Mouse (Mus musculus) monocyte, adult 5-6 weeks (primary cell): ENCODE data around the gene Ttc7b. TPM values are rescaled to one million over a fixed set of nuclear protein-coding genes. Genes with fewer than 3 reads are reported as not detected.

ENCODE experiments used
- ATAC-seq: fragments of 153-309, 156-312 bp; replicated peaks from 2 replicates; pipeline ENCODE4 v1.8.0; 2017; ENCODE audit warnings: mild to moderate bottlenecking; ENCODE audit not compliant: low TSS enrichment, insufficient number of reproducible peaks, severe bottlenecking, poor library complexity, low FRiP score
- total RNA-seq: library from RNA; stranded (forward); fragments of 200-1000, 200-491, 200-594 nt; gene quantifications from 3 replicates; pipeline ENCODE4 v1.2.3, GENCODE M21; 2017

Ttc7b gene
- total RNA-seq, 1 experiment from 2014 or later = 49.1 TPM

DNA sequence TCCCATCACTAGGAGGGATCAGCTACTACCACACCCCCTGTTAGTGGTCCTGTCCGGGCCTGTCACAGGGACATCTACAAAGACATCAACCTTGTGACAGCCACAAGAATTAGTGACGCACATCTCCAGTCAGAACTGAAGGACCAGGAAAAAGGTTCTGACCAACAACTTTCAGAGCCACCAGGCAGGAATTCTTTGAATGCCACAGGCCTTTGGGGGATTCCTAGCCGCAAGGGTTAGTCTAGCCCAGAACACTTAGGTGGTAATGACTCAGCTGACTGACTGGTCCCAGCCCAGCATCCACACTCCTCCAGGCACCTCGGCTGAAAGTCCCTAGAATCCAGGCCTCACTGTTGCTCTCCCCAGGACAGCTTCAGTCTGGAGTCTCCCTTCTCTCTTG lies 240.7 kb downstream of the Ttc7b start:
- no peak for ATAC-seq

DNA sequence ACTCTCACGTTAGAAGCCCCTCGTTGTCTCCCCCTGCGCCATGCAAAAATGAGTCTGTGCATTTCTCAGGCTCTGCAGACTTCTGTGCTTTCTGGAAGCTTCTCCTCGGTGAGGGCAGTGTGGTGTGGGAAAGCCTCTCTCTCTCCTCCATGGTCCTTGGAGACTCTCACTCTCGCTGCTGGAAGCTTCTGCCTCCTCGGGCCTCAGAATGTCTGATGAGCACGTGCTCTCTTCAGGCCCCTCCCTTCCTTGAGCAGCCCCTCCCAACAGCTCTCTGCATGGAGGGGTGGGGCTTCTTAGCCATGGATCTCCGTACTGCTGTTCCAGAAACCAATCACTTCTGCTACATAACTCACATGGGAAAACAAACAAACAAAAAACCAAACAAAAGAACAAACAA lies 242.3 kb downstream of the Ttc7b start:
- no peak for ATAC-seq

DNA sequence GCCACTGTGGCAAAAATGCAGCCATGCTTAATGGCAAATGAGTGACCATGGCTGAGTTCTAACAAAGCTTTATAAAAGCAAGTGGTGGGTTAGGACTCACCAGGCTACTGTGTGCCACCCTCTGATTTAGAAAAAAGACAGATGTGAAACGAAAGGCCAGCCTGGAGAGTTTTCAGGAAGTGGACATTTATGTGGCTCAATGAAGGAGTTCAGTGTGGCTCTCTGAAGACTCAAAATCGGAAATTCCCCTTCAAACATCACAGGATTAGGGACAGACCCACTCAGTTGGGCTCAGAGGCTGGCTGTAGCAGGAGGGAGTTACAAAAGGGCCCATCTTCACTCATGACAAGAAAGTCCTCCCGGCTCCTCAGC lies 243.1 kb downstream of the Ttc7b start:
- ATAC-seq = no peak

DNA sequence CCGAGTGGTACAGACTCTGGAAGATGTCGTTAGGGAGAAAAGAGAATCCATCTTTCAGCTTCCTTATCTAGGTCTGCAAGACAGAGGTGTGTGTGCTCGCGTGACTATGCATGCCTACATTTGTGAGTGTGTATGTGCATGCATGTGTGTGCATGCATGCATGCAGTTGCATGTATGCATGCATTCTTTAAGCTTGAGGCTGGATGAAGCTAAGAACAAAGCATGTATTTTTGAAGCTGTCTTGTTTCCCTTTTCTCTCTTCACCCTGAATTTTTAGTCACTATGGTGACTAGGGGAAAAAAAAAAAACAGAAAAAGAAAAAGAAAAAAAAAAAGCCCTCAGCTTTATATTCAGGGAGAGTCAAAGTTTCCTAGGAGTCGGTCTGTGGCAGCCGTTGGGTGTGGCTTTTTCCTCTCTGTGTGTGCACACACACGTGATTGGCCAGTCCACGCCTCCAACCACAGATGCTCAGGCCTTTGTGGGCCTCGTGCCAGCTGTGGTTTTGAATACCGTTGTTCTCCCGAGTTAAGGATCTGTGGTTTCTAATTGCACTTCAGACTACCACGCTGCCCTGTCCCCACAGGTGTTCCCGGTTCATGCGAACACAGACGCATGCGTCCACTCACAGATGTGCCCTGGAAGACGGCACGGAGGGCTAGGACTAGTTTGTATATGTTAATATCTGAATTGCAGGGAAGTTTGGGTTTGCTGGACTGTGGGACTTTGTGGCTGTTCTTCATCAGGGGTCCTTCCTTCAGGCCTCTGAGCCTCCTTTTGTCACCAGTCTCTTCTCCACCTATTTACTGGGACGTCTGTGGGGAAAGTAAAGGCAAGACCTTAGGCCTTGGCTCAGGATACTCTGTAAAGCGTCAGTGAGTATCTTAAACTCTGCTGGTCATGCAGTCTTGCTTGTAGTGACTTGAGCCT lies 243.8 kb downstream of the Ttc7b start:
- peak; percentile 75 for ATAC-seq

DNA sequence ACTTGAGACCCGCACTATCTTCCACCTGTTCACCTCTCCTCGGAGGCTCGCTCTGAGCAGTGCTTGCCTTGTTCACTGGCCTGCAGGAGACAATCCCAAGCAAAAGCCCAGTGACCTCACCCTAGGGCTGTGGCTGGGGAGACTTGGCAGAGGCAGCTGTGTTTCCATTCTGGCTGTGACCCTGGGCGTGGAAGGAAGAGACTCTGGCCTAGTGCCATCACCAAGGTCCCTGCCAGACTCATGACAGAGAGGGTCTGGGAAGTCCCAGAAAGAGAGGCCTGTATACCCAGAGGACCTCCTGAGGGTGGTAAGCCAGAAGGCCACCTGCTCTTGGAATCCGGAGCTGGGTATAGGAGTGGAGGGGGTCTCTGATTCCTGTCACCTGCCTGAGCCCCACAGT lies 244.8 kb downstream of the Ttc7b start:
- no peak for ATAC-seq

DNA sequence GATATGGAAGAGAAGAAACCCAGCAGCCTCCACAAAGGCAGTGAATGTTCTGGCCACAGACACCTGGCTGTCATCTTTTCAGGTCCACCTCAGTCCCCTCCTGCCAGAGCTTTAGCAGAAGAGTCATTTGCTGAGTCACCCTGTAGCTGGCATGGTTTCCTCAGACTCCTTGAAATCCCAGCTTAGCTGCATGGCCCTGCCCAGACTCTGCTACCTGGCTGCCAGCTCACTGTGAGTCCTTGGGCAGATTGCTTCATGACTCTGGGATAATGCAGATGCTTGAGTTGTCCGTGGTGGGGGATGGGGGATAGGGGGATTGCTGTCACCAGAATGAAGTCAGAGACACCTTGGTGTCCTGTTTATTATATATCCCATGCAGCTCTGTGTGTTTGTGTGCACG lies 247.6 kb downstream of the Ttc7b start:
- ATAC-seq = no peak

DNA sequence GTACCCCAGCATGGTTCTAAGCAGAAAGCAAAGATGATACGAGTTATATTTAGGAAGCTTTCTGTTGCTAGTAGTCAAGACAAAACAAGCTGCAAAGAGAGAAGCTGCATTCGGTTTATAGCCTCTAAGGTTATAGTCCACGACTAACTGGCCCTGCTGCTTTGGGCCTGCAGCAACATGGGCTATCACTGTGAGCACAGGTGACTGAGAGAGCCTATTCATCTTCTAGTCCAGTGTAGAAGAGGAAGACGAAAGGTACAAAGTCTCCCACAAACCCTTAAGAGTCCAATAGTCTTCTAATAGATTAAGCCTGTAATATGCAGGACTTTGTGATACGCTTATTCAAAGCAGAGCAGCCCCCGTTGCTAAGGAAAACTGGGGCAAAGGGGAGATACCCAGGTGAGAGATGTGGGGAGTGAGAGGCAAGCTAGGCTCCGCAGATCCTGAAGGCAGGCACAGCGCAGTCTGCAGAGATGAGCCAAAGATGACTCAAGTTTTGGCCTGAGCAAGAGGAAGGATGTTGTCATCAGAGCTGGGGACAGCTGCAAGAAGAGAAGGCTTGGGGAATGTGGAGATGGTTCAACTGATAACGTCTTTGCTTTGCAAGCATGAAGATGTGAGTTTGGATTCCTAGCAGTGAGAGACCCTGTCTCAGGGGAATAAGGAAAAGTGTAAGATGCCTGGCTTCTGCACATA lies 250.5 kb downstream of the Ttc7b start:
- no peak for ATAC-seq

DNA sequence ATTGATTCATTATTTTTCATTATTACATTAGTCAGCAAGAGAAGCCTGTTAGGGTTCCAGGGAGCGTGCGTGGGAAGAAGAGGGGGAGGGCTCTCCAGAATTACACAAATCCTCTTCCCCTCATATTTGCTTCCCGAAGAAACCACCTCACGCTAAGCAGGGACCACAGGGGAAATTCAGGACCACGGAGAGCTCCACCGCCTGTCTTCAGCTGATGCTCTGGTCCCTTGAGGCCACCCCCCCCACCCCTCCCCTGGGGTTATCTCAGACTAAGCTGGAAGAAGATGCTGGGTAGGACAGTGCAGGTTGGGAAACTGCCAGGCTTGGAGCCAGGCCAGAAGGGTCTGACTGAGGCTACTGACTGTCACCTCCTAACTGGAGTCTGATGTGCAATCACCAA lies 252.6 kb downstream of the Ttc7b start:
- no peak for ATAC-seq

DNA sequence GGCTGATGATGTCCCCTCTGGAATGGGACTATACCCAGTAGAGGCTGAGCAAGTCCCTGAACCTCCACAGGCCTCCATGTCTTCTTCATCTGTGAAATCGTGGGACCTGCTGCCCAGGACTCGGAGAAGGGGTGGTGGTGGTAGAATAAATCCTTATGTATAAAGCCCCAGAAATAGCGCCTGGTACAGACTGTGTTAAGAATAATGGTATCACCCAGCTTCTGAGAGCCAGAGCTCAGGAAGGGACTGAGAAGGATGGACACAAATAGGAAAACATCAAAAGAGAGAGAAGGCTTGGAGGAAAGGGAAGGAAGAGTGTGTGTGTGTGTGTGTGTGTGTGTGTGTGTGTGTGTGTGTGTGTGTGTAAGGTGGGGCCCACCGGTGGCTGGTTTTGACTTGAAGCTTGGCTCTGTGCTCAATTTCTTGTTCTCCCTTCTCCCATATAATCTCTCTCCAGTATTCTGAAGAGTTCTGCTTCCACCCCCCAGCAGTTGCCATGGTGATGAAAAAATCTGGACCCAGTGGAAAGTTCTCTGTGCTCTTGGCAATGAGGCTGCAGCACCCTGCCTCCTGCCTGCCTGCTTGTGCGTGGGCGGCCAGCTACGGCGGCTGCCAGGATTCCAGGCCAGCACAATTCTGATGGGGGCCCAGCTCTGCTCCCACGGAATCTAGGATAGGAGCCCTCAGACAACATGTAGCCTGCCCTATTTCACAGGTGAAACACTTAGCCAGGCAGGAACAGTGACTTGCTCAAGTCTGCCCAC lies 254.9 kb downstream of the Ttc7b start:
- ATAC-seq = no peak

DNA sequence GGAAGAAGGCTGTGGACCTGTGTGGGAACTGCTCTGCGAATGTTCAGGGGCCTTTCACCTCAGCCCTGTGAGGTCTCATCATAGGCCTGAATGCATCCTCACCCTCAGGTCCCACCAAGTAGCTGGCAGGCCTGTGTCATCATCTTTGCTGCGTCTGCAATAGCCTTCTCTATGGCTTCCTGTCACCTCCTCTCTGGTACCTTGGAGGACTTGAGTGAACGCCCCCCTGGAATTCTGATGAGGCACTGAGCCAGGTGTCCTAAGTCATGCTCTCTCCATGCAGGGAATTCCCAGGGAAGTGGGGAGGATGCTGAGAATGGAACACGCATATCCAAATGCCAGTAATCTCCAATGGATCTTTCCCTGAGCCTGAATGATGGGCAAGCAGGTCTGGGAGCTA lies 255.7 kb downstream of the Ttc7b start:
- no peak for ATAC-seq

DNA sequence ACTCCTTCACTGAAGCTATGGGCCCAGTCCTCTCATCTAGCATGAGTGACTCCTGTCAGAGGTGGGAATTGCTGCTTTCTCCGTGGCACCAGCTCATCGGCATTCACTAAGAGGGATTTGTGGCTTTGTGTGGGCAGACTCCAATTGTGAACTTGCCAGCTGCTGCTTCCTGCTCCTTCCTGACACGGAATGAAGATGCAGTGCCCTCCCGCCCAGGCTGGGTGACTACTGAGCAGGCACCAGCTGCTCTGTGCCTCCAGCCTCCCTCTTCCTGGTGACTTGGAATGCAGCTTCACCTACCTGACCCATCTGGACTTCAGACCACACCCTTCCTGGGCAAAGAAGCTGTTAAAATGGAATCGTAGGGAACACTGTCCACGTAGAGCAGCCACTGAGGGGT lies 257.8 kb downstream of the Ttc7b start:
- no peak for ATAC-seq

DNA sequence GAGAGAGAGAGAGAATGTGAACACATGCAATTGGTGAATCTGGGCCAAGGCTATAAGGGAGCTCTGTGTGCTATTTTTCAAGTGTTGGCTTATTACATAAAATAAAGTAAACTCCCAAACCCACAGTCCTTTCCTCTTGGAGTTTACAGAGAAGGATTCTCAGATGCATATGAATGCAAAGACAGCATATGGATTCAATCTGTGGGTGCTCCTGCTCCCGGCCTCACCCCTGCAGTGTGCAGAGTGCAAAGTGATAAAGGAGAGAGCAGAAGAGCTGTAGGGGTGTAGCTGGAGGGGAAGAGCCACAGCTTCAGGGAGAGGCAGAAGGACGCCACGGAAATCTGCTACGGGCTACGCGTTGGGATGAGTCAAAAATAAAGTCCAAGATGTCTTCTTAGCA lies 258.9 kb downstream of the Ttc7b start:
- ATAC-seq = no peak

DNA sequence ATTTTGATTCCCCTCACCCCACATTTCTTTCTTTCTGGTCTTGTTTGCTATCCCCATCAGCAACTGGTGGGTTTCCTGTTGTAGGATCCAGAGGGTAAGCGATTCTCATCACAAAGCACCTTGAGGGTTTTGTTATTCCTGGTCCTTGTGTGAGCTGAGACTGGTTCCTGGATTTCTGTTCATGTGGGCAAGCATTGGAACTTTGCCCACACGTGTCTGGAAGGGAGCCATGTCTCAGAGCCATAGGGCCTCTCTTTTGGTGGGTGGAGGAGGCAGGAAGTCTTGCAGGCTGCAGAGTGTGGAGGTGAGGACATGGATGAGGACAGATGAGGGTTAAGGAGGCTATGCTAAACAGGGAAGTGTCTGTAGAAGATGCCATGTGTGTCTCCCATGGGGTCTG lies 260.5 kb downstream of the Ttc7b start:
- ATAC-seq = no peak

DNA sequence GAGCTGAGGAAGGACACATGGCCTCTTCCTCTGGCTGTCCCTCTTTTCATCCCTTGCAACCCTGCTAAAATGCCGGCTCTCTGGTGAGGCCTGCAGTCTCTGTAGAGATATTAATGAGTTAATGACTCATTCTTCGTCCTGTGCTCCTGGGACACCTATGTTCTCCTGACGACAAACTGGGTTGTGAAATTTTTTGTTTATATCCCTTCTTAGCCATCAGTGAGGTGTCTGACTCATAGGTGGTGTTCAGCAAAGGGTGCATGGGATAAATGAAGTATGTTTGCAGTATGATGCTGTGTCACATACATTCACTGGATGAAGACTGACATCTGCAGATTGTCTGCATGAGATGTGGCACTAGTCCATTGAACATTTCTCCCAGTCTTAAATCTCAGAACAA lies 262.8 kb downstream of the Ttc7b start:
- ATAC-seq = no peak

DNA sequence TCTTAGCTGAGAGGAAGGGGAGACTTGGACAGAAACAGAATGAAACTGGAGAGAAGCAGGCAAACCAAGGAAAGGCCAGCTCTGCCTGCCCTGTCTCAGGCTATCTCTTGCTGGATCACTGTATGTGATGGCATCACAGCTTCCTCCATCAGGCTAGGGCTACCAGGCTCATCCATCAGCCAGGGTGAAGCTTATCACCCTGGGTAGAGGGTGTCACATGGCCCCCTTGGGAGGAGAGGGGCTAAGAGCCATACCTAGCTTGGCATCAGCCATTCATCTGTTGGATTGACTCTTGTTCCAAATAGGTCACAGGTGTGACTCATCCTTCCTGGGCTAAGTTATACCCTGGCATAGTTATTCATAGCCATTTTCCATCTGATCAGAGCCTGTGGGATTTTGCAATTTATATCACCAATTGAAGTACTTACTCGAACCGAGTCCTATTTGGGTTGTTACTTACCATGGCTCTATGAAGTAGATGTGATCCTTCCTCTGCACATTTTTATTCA lies 265.1 kb downstream of the Ttc7b start:
- ATAC-seq = no peak

DNA sequence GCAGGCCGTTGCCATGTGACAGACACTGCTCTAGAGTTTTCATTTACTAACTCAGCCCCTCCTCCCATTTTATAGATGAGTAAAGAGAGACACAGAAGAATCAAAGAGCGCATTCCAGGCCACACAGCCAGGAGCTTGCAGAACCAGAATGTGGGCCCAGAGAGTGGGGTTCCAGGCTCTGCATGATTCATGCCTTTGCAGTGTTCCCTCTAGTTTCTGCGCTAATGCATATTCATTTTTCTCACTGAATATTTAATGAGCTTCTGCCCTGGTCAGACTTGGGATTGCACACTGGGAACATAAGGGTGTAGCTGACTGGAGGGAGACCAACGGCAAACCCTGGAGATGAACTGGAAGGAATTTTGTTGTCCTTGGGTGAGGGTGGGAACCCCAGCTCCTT lies 266.2 kb downstream of the Ttc7b start:
- no peak for ATAC-seq
